Comparison of ENCODE assay signal across 15 mouse cellular contexts in genomic region chr15:97186034-97186433, GRCm38 (mm10).
DNase-seq lines count a peak whose midpoint lies in the region; ATAC-seq and TF ChIP-seq lines count a peak whose summit lies in the region.
"Had no signal": no experiment of that assay in that cellular context is flagged by ENCODE, and none has a peak within 500 bp of the region (broad histone marks: within the 10 kb centered on the region; RNA-seq: fewer than 3 reads in every experiment).

No protein-coding gene starts in this region.

- DNase-seq in heart, postnatal 0 days (ENCODE audit: low spot score) = no peak
- DNase-seq in heart, adult 18-20 months = no peak
- DNase-seq in liver, adult 2 months (ENCODE audit: extremely low read depth, low read depth, low spot score) = no peak
- DNase-seq in NIH3T3 (ENCODE audit: low read depth) = peak; percentile 74
- peak; percentile 51 for DNase-seq in lung, postnatal 0 days (ENCODE audit: low spot score)
- DNase-seq in retina, embryonic 14.5 days (ENCODE audit: low spot score) = no peak
- DNase-seq: cerebellum, adult 11-12 months; midbrain, embryonic 14.5 days had no signal

- TF ChIP-seq EP300 in heart, postnatal 0 days (IDR thresholded peaks at IDR 0.05; ENCODE audit: low read depth) = no peak
- TF ChIP-seq EP300 in lung, postnatal 0 days (IDR thresholded peaks at IDR 0.05) = no peak

- TF ChIP-seq CTCF in heart, postnatal 0 days (IDR thresholded peaks at IDR 0.05; ENCODE audit: low read depth) = 0 out of 2 replicates have a peak, but pooled peaks have one; percentile 17
- TF ChIP-seq CTCF in liver, adult 2 months (IDR thresholded peaks at IDR 0.05; ENCODE audit: low read depth, low read length) = peak; percentile 39
- TF ChIP-seq CTCF in lung, postnatal 0 days (IDR thresholded peaks at IDR 0.05) = peak; percentile 59

- H3K36me3 ChIP-seq in heart, postnatal 0 days (replicated peaks; ENCODE audit: control insufficient read depth, insufficient read depth, low read length) = no peaks in the 10 kb centered on the region
- H3K36me3 ChIP-seq in liver, adult 2 months (ENCODE audit: control insufficient read depth, insufficient read depth, low read length) = no peaks in the 10 kb centered on the region
- H3K36me3 ChIP-seq in liver, embryonic 12.5 days = no peaks in the 10 kb centered on the region
- H3K36me3 ChIP-seq in lung, postnatal 0 days (ENCODE audit: insufficient read depth, low read length) = no peaks in the 10 kb centered on the region
- no peaks in the 10 kb centered on the region for H3K36me3 ChIP-seq in hindbrain, embryonic 16.5 days (ENCODE audit: control insufficient read depth, insufficient read depth, low read length)
- H3K36me3 ChIP-seq: heart, embryonic 13.5 days; liver, embryonic 15.5 days; neural tube, embryonic 12.5 days had no signal

- no peaks in the 10 kb centered on the region for H3K79me2 ChIP-seq in liver, adult 2 months (ENCODE audit: control insufficient read depth, insufficient read depth, low read length)

- no peak overlapping the region for H3K9ac ChIP-seq in heart, postnatal 0 days (replicated peaks; ENCODE audit: low read depth, low read length)
- no peak overlapping the region for H3K9ac ChIP-seq in liver, adult 2 months (ENCODE audit: low read depth, low read length)
- no peak overlapping the region for H3K9ac ChIP-seq in liver, embryonic 12.5 days
- H3K9ac ChIP-seq in lung, postnatal 0 days (replicated peaks; ENCODE audit: low read depth) = no peak overlapping the region
- H3K9ac ChIP-seq in hindbrain, embryonic 16.5 days (ENCODE audit: low read depth, low read length) = no peak overlapping the region
- H3K9ac ChIP-seq: heart, embryonic 13.5 days; hindbrain, embryonic 14.5 days; liver, embryonic 15.5 days; neural tube, embryonic 12.5 days had no signal

- H3K4me3 ChIP-seq in heart, postnatal 0 days (ENCODE audit: low read depth, low read length) = no peak overlapping the region
- H3K4me3 ChIP-seq in liver, adult 2 months (ENCODE audit: insufficient read depth, low read depth, low read length) = no peak overlapping the region
- no peak overlapping the region for H3K4me3 ChIP-seq in liver, embryonic 12.5 days
- no peak overlapping the region for H3K4me3 ChIP-seq in lung, postnatal 0 days (ENCODE audit: low read depth, low read length)
- H3K4me3 ChIP-seq in hindbrain, embryonic 16.5 days (ENCODE audit: low read length) = no peak overlapping the region
- H3K4me3 ChIP-seq: heart, embryonic 13.5 days; layer of hippocampus, adult 2 months; liver, embryonic 15.5 days; neural tube, embryonic 12.5 days had no signal

- 53% methylated on average over 8 of the region's 8 CpGs for WGBS in heart, postnatal 0 days
- WGBS in liver, adult 2 months = 75% methylated on average over 8 of the region's 8 CpGs
- 61% methylated on average over 8 of the region's 8 CpGs for WGBS in liver, embryonic 12.5 days (ENCODE audit: insufficient replicate concordance)
- 40% methylated on average over 8 of the region's 8 CpGs for WGBS in lung, postnatal 0 days
- WGBS in hindbrain, embryonic 16.5 days = 69% methylated on average over 8 of the region's 8 CpGs

- no peaks in the 10 kb centered on the region for H3K27me3 ChIP-seq in heart, postnatal 0 days (ENCODE audit: control insufficient read depth, insufficient read depth, low read length)
- no peaks in the 10 kb centered on the region for H3K27me3 ChIP-seq in liver, adult 2 months (ENCODE audit: control insufficient read depth, insufficient read depth, low read length)
- no peaks in the 10 kb centered on the region for H3K27me3 ChIP-seq in liver, embryonic 12.5 days (replicated peaks)
- H3K27me3 ChIP-seq in lung, postnatal 0 days (replicated peaks; ENCODE audit: insufficient read depth, low read length) = no peaks in the 10 kb centered on the region
- H3K27me3 ChIP-seq in hindbrain, embryonic 16.5 days (replicated peaks; ENCODE audit: control insufficient read depth, insufficient read depth, low read length) = no peaks in the 10 kb centered on the region
- H3K27me3 ChIP-seq: heart, embryonic 13.5 days; liver, embryonic 15.5 days; neural tube, embryonic 12.5 days had no signal

- no peak for ATAC-seq in heart, postnatal 0 days (ENCODE audit: insufficient read depth, low read depth)
- no peak for ATAC-seq in liver, embryonic 12.5 days
- ATAC-seq in lung, postnatal 0 days = peak; percentile 50
- no peak for ATAC-seq in hindbrain, embryonic 16.5 days

- H3K9me3 ChIP-seq in heart, postnatal 0 days (replicated peaks; ENCODE audit: control insufficient read depth, low read length) = no peaks in the 10 kb centered on the region
- H3K9me3 ChIP-seq in liver, embryonic 12.5 days (replicated peaks) = no peaks in the 10 kb centered on the region
- no peaks in the 10 kb centered on the region for H3K9me3 ChIP-seq in lung, postnatal 0 days (ENCODE audit: low read length)
- no peaks in the 10 kb centered on the region for H3K9me3 ChIP-seq in hindbrain, embryonic 16.5 days (ENCODE audit: control insufficient read depth, low read length)
- H3K9me3 ChIP-seq: heart, embryonic 13.5 days; liver, embryonic 15.5 days; neural tube, embryonic 12.5 days had no signal

- 0 out of 2 replicates have a peak, but pooled peaks cover 5% of the 10 kb centered on the region for H3K4me1 ChIP-seq in heart, postnatal 0 days (ENCODE audit: control insufficient read depth, insufficient read depth)
- no peaks in the 10 kb centered on the region for H3K4me1 ChIP-seq in liver, adult 2 months (ENCODE audit: control insufficient read depth, insufficient read depth, low read length)
- 0 out of 2 replicates have a peak, but pooled peaks cover 4% of the 10 kb centered on the region for H3K4me1 ChIP-seq in liver, embryonic 12.5 days
- no peaks in the 10 kb centered on the region for H3K4me1 ChIP-seq in lung, postnatal 0 days (ENCODE audit: insufficient read depth, low read depth, low read length)
- H3K4me1 ChIP-seq in hindbrain, embryonic 16.5 days (ENCODE audit: control insufficient read depth, insufficient read depth, low read depth, low read length) = peaks cover 4% of the 10 kb centered on the region
- H3K4me1 ChIP-seq: liver, embryonic 15.5 days had no signal

- no peak for TF ChIP-seq POLR2A in liver, adult 2 months (IDR thresholded peaks at IDR 0.05; ENCODE audit: extremely low read depth, insufficient read depth, low read length)

- no peak overlapping the region for H3K4me2 ChIP-seq in heart, postnatal 0 days (ENCODE audit: low read depth, low read length)
- no peak overlapping the region for H3K4me2 ChIP-seq in liver, embryonic 12.5 days
- H3K4me2 ChIP-seq in lung, postnatal 0 days (replicated peaks; ENCODE audit: low read depth, low read length) = no peak overlapping the region
- H3K4me2 ChIP-seq in hindbrain, embryonic 16.5 days (ENCODE audit: low read length) = no peak overlapping the region
- H3K4me2 ChIP-seq: heart, embryonic 13.5 days; hindbrain, embryonic 14.5 days; liver, embryonic 15.5 days; neural tube, embryonic 12.5 days had no signal

- no peak overlapping the region for H3K27ac ChIP-seq in heart, postnatal 0 days (ENCODE audit: low read depth)
- H3K27ac ChIP-seq in liver, adult 2 months (replicated peaks; ENCODE audit: insufficient read depth, low read depth, low read length) = no peak overlapping the region
- H3K27ac ChIP-seq in liver, embryonic 12.5 days = no peak overlapping the region
- no peak overlapping the region for H3K27ac ChIP-seq in lung, postnatal 0 days (ENCODE audit: low read length)
- H3K27ac ChIP-seq in hindbrain, embryonic 16.5 days (ENCODE audit: low read depth, low read length) = no peak overlapping the region
- H3K27ac ChIP-seq: heart, embryonic 13.5 days; hindbrain, embryonic 14.5 days; layer of hippocampus, adult 2 months; liver, embryonic 15.5 days; neural tube, embryonic 12.5 days had no signal

Comparison
In these comparisons a context has a peak if more than half of its experiments do, and no peak if none do; other contexts are left out.
1. DNase-seq: peak in NIH3T3 (single experiment) and lung, postnatal 0 days (single experiment); none in heart, postnatal 0 days (single experiment), heart, adult 18-20 months (0 of 2), liver, adult 2 months (single experiment) and retina, embryonic 14.5 days (single experiment).
2. Peak in every context shown above with its lines, with median percentiles within 50 percentile points of each other: CTCF ChIP-seq.